Mouse (Mus musculus) thymus, postnatal 36 days (tissue): ENCODE results near the gene Plk3.

ENCODE experiments used
- DNase-seq, 2 experiments: peaks; one replicate each; pipeline ENCODE4 v3.0.0; 2022; ENCODE audit warnings: mixed read lengths in 2 of 2

The Plk3 gene

GRCm38 (mm10) chr4:117119636-117120035 lies 14.1 kb downstream of the Plk3 start:
- no peak for DNase-seq

GRCm38 (mm10) chr4:117117931-117118330 lies 15.8 kb downstream of the Plk3 start:
- DNase-seq, result no peak

DNA sequence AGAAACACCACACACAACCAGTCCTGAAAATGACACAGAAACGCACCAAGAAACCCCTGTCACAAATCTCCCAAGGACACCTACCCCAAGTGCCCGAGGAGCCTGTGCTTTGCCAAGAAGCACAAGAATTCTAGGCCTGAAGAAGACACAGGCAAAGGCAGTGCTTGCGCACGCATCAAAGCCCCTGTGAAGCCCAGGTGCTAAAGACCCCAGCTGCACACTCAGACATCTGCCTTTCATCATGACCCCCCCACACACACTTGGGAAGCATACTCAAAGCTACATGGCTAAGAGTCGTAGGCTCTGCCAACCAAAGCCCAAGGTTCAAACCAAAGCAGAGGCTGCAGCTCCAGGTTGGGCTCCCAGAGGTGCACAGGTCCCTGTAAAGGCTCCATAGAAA lies 18.2 kb downstream of the Plk3 start:
- DNase-seq, result peak; percentile 42 to 67

DNA sequence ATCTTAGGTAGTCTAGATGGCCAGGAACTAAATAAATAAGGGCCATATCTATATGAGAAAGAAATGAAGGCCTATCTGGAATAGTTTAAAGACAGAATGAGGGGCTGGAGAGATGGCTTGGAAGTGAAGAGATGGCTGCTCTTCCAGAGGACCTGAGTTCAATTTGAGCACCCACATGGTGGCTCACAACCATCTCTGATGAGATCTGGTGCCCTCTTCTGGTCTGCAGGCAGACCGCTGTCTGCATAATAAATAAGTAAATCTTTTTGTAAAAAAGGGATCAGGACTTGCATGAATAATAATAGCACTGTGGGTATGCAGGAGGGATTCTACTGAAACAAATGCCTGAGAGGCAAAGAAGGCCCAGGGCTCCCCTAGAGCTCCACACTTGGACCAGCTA lies 20.5 kb downstream of the Plk3 start:
- DNase-seq, result no peak

DNA sequence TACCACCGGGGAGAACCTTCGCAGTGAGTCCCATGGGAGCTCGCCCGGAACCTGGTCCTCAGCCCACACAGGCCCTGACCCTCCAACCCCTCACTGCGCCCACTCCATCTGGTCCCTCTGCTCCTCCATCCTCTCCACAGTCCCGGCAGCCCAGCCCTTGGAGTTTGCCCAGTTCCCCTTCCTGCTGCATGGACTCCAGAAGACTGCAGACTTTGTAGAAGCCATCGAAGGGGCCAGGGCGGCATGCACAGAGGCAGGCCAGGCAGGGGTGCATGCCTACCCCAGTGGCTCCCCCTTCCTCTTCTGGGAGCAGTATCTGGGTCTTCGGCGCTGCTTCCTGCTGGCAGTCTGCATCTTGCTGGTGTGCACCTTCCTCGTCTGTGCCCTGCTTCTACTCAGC lies 22.8 kb downstream of the Plk3 start:
- no peak for DNase-seq

GRCm38 (mm10) chr4:117110249-117110648 lies 23.5 kb downstream of the Plk3 start:
- peak; percentile 20 to 51 for DNase-seq

GRCm38 (mm10) chr4:117109330-117109729 lies 24.4 kb downstream of the Plk3 start:
- DNase-seq, result no peak

GRCm38 (mm10) chr4:117108524-117108849 lies 25.3 kb downstream of the Plk3 start:
- DNase-seq, result no peak

DNA sequence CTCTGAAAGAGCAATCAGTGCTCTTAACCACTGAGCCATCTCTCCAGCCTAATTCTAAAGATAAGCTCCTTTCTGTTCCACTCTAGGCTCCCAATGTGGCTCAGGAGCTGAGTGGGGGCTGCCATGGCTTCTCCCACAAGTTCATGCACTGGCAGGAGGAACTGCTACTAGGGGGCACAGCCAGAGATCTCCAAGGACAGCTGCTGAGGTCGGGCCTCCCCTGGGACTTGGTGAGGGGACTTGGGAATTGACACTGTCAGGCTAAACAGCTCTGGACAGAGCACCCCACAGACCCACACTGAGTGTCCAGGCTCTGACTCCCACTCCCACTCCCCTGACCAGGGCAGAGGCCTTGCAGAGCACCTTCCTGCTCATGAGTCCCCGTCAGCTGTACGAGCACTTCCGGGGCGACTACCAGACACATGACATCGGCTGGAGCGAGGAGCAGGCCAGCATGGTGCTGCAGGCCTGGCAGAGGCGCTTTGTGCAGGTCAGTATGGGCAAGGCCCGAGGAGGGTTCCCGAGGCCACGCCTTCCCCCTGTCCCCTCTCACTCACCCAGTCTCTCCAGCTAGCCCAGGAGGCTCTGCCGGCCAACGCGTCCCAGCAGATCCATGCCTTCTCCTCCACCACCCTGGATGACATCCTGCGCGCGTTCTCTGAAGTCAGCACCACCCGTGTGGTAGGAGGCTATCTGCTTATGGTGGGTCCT lies 25.8 kb downstream of the Plk3 start:
- DNase-seq, result no peak

DNA sequence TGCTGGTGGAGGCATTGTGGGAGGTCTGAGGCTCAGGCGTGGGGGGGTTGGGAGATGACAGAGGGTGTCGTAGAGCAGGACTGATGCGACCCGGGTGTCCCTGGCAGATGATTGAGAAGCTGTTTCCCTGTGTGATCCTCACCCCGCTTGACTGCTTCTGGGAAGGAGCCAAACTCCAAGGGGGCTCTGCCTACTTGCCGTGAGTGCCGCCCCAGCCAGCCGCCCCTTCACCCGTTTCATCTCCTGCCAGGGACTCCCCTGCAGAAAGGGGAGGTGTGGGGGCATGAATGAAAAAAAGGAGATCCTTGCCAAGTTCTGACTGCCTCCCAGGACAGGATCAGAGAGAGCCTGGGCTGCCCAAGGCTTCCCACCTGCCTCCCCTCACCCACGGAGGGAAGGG lies 28.6 kb downstream of the Plk3 start:
- DNase-seq, result no peak

- DNase-seq, result no peak
Observed at GRCm38 (mm10) chr4:117104672-117105071, 29.1 kb downstream of the Plk3 start.

GRCm38 (mm10) chr4:117101218-117101617 lies 32.5 kb downstream of the Plk3 start:
- DNase-seq, result no peak

- no peak for DNase-seq
Observed at GRCm38 (mm10) chr4:117100036-117100435, 33.7 kb downstream of the Plk3 start.

- DNase-seq, result no peak
Observed at GRCm38 (mm10) chr4:117098764-117099036, 35.1 kb downstream of the Plk3 start.

DNA sequence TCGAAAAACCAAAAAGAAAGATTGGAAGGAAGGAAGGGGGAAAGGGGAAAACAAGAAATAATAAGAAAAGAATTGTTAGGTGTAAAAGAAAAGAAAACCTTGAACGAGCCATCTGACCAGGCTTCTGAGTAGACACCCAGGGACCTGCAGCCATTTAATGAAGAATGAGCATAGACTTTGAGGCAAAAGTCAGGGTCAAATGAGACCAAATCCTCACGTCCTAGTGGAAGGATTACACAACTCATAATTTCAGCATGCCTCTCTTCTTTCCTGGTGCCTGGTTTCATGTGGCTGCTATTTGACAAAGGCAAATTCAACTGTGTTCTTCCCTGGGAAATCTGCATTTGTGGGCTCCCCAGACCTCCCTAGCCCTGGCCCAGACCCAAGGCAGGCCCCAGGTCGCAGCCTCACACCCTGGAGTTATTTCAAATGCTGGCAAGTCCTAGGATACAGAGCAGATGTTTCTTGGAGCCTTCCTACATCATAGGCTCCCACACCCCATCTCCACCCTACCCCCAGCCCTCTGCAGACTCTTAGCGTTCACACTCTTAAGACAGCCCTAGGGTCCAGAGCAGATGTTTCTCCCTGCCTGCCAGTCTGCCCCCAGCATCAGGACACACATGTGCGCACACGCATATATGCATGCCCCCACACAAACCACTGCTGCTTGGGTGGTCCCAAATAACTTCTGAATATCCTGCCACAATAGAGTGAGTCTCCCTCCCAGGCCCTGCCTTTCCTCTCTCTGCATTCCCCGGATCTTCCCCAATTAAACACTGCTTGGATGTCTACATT lies 35.6 kb downstream of the Plk3 start:
- no peak for DNase-seq

DNA sequence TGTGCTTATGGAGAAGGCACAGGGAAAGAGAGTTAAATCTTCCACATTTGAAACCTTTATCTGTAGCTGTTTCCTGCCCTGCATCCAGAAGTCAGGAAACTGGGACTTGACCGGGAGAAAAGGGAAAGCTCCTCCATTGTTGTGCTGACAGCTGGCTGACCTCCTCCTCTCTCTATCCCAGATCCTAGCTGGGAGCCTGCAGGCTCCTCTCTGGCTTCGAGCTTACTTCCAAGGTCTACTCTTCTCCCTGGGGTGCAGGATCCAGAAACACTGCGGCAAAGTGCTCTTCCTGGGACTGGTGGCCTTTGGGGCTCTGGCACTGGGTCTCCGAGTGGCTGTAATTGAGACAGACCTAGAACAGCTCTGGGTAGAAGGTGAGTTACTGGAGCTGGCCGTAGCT lies 37.1 kb downstream of the Plk3 start:
- DNase-seq, result no peak

- peak; percentile 68 to 80 for DNase-seq
Observed at GRCm38 (mm10) chr4:117095551-117096452, 38.0 kb downstream of the Plk3 start, which contains the start of gene Ptch2. Gene Ptch2, plus strand, starts transcription at chr4:117096075.

GRCm38 (mm10) chr4:117094626-117095361 lies 39.0 kb downstream of the Plk3 start:
- DNase-seq, result no peak

DNA sequence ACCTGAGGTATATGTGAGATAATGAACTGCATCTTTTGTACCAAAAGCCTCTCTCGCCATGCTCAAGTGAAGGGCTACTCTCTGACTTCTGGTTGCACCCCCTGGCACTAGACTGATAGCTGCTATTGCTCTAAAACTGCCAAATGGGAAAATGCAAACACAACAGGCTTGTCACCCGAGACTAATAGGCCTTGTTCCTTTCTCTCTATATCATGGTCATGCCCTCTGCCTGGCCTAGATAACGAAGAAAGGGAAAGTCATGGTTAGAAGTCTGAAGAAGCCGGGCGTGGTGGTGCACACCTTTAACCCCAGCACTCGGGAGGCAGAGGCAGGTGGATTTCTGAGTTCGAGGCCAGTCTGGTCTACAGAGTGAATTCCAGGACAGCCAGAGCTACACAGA lies 43.2 kb downstream of the Plk3 start:
- DNase-seq, result no peak

DNA sequence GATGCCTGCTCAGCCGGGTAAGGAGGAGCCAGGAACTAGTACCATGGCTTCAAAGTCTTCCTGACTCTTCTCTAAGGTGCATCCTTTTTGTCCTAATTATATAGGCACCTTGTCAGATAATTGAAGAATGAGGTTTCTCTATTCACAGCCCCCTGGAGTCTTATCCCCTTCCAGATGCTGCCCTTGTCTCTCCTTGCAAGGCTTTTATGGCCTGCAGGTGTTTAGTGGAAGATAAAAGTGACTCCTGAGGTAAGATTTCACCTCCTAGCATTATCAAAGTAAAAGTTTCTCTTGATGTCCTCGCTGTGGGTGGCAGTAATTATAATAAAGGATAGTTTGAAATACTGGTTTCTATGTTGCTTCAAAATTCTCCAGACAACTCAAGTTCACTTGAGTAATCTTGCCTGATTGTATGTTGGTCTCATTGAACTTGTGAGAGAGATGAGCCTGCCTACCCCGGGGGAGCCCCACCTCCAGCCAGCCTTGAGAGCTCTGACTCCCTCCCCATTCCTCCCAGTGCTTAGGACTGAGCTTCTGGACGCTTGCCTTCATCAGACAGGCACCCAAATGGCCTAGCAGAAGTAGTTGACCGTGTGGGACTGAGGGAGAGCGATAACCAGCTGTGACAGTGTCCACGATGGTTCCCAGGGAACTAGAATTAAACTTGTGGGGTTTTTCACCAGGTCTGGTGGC lies 45.7 kb downstream of the Plk3 start:
- no peak for DNase-seq
